Mouse (Mus musculus) heart, adult 2 months (tissue): Measurements from ENCODE around the gene Gm36079.
"Not testable (repeated sequence)": the region's sequence is repeated elsewhere in the genome, so short reads cannot be mapped to it uniquely, and the experiment has no call there.

Source experiments
- CTCF ChIP-seq: fragments of 200-600 bp; IDR thresholded peaks from 2 replicates; pipeline ENCODE4 v1.8.1; 2022; ENCODE audit warnings: antibody characterized with exemption, mild to moderate bottlenecking, moderate library complexity
- POLR2A ChIP-seq: fragments of 200-500 bp; IDR thresholded peaks from 2 replicates; pipeline ENCODE4 v1.6.1; 2011; ENCODE audit warnings: mild to moderate bottlenecking, low read depth, low read length, control low read depth; ENCODE audit not compliant: insufficient read depth

DNA sequence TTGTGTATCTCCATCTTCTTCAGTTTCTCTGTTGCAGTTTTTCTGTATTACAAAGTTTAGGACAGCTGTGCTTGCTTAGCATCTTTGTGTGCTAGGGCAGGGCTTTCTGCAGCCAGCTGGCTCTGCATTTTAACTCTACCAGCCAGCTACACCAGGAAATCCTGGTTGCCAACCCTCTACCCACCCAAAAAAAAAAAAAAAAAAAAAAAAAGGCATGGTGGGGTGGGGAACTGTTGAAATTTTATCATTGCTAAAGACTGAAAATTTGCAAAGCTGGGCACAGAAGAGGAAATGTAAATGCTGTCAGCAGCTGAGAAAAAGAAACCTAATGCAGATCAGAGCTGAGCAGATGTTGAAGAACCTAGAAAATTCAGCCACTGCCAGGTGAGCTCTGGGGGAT is 16.7 kb downstream of the Gm36079 start:
- TF ChIP-seq POLR2A, CTCF: not testable (repeated sequence)
